Comparison of ENCODE assay signal across 11 mouse cellular contexts in the genomic region with DNA sequence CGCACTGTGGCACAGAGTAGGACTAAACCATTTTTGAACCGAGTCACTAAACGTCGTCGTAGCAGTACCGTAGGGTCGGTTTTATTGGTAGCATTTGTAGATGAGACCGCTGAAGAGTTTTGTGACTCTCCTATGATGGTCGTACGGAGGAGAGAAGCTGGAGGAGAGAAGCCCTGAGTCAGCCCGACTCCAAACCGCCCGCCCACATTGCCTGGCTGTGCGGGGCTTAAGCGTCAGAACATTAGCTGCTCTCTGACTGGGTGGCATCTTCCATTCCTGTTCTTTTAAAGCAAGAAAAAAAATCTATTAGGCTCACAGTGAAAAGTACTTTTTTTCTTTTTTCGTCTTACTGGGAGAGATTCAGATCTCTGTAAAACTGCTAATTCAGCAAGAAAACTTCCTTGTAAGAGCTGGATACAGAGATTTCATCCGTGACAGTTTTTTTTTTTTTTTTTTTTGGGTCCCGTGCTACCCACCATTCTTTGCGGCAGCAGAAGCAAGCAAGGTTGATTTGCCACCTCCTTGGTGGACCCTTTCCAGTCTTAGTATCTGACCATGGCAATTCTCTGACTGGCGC.
DNase-seq lines count a peak whose midpoint lies in the region; ATAC-seq lines count a peak whose summit lies in the region.
"Had no signal": no experiment of that assay in that cellular context is flagged by ENCODE, and none has a peak within 500 bp of the region (broad histone marks: within the 10 kb centered on the region; RNA-seq: fewer than 3 reads in every experiment).

No protein-coding gene starts in this region.

- intact Hi-C loops in left cerebral cortex, postnatal 14 days (cut with DNase I): loop anchor here (5.0 kb wide), 1 partner anchor 503 kb away; no protein-coding TSS in a partner anchor

- no peaks in the 10 kb centered on the region for H3K9me3 ChIP-seq in heart, embryonic 13.5 days
- H3K9me3 ChIP-seq in lung, embryonic 16.5 days (ENCODE audit: control insufficient read depth, low read length): no peaks in the 10 kb centered on the region
- H3K9me3 ChIP-seq in limb, embryonic 15.5 days: no peaks in the 10 kb centered on the region
- H3K9me3 ChIP-seq: megakaryocyte, embryonic 14.5 days had no signal

- no peak overlapping the region for H3K9ac ChIP-seq in heart, embryonic 13.5 days
- H3K9ac ChIP-seq in lung, embryonic 16.5 days (ENCODE audit: low read length): no peak overlapping the region
- H3K9ac ChIP-seq in limb, embryonic 15.5 days: no peak overlapping the region

- no peak overlapping the region for H3K27ac ChIP-seq in heart, embryonic 13.5 days (replicated peaks)
- no peak overlapping the region for H3K27ac ChIP-seq in lung, embryonic 16.5 days (ENCODE audit: low read length)
- H3K27ac ChIP-seq in limb, embryonic 15.5 days: no peak overlapping the region

- H3K4me2 ChIP-seq in heart, embryonic 13.5 days: peak overlapping the region; percentile 39
- H3K4me2 ChIP-seq in lung, embryonic 16.5 days (ENCODE audit: low read depth, low read length): peak overlapping the region; percentile 34
- H3K4me2 ChIP-seq in limb, embryonic 15.5 days: 0 out of 2 replicates have a peak overlapping the region, but pooled peaks have one; percentile 7

- no peak for ATAC-seq in heart, embryonic 13.5 days (ENCODE audit: extremely low read depth, insufficient number of reproducible peaks, low FRiP score, low TSS enrichment)
- no peak for ATAC-seq in lung, embryonic 16.5 days (ENCODE audit: low read depth)
- ATAC-seq in limb, embryonic 15.5 days (ENCODE audit: insufficient number of reproducible peaks, low FRiP score, low TSS enrichment, low read depth): no peak
- ATAC-seq: inflammation-experienced regulatory T-cells, adult 6 months had no signal

- 63% methylated on average over 20 of the region's 20 CpGs for WGBS in heart, embryonic 13.5 days
- 60% methylated on average over 20 of the region's 20 CpGs for WGBS in lung, embryonic 16.5 days
- 65% methylated on average over 20 of the region's 20 CpGs for WGBS in limb, embryonic 15.5 days

- H3K4me1 ChIP-seq in heart, embryonic 13.5 days: peaks cover 14% of the 10 kb centered on the region
- no peaks in the 10 kb centered on the region for H3K4me1 ChIP-seq in lung, embryonic 16.5 days (replicated peaks; ENCODE audit: control insufficient read depth, insufficient read depth, low read length)
- no peaks in the 10 kb centered on the region for H3K4me1 ChIP-seq in limb, embryonic 15.5 days

- H3K36me3 ChIP-seq in heart, embryonic 13.5 days: peaks cover 11% of the 10 kb centered on the region
- no peaks in the 10 kb centered on the region for H3K36me3 ChIP-seq in lung, embryonic 16.5 days (ENCODE audit: control insufficient read depth, insufficient read depth, low read length)
- no peaks in the 10 kb centered on the region for H3K36me3 ChIP-seq in limb, embryonic 15.5 days

- H3K27me3 ChIP-seq in heart, embryonic 13.5 days (replicated peaks): no peaks in the 10 kb centered on the region
- no peaks in the 10 kb centered on the region for H3K27me3 ChIP-seq in lung, embryonic 16.5 days (ENCODE audit: control insufficient read depth, insufficient read depth, low read depth, low read length)
- H3K27me3 ChIP-seq in limb, embryonic 15.5 days: peaks cover 5% of the 10 kb centered on the region; the same call in 1 of the 2 replicates
- H3K27me3 ChIP-seq: megakaryocyte, embryonic 14.5 days had no signal

- H3K4me3 ChIP-seq in heart, embryonic 13.5 days: no peak overlapping the region
- H3K4me3 ChIP-seq in lung, embryonic 16.5 days (ENCODE audit: low read length): 0 out of 2 replicates have a peak overlapping the region, but pooled peaks have one; percentile 3
- H3K4me3 ChIP-seq in limb, embryonic 15.5 days: peak overlapping the region; percentile 7
- H3K4me3 ChIP-seq: megakaryocyte, embryonic 14.5 days had no signal

- no peak for DNase-seq in heart, adult 9 months (ENCODE audit: low spot score in 2 of 2)
- DNase-seq in lung, postnatal 10 days: no peak
- peak; percentile 76 for DNase-seq in brain, adult 2 months (ENCODE audit: low read depth, low spot score)
- no peak for DNase-seq in left cerebral cortex, postnatal 14 days (ENCODE audit: low spot score in 2 of 2)
- no peak for DNase-seq in urinary bladder, postnatal 36 days (ENCODE audit: low spot score in 2 of 2)
- DNase-seq: heart, adult 18-20 months had no signal
